Mouse (Mus musculus) heart, embryonic 15.5 days (tissue): ENCODE measurements around the gene Tnnt1. TPM values are rescaled to one million over a fixed set of nuclear protein-coding genes. Genes with fewer than 3 reads are reported as not detected.
A peak's percentile ranks its signal among the peaks of the same experiment; 100 is the strongest.

ENCODE experiments used
- ATAC-seq: fragments of 200-750 bp; cut with Nextera tagmentation; replicated peaks from 2 replicates; pipeline ENCODE4 v1.8.0; 2017; ENCODE audit warnings: low read depth, moderate TSS enrichment; ENCODE audit not compliant: insufficient number of reproducible peaks, insufficient read depth, low FRiP score
- H3K27ac ChIP-seq: fragments of 300-500 bp; sonication (generic); 2 replicates; pipeline ENCODE4 v1.5.1; 2015; ENCODE audit warnings: mild to moderate bottlenecking, inconsistent platforms
- H3K27me3 ChIP-seq: fragments of 300-500 bp; sonication (generic); 2 replicates; pipeline ENCODE4 v1.6.1; 2015; ENCODE audit warnings: inconsistent platforms
- H3K36me3 ChIP-seq: fragments of 300-500 bp; sonication (generic); 2 replicates; pipeline ENCODE4 v1.6.1; 2015; ENCODE audit warnings: mild to moderate bottlenecking, inconsistent platforms
- H3K4me1 ChIP-seq: fragments of 300-500 bp; sonication (generic); replicated peaks from 2 replicates; pipeline ENCODE4 v1.6.1; 2015; ENCODE audit warnings: inconsistent platforms
- H3K4me2 ChIP-seq: fragments of 300-500 bp; sonication (generic); 2 replicates; pipeline ENCODE4 v1.6.1; 2015; ENCODE audit warnings: inconsistent platforms, mild to moderate bottlenecking, moderate library complexity
- H3K4me3 ChIP-seq: fragments of 300-500 bp; sonication (generic); 2 replicates; pipeline ENCODE4 v1.5.1; 2015; ENCODE audit warnings: mild to moderate bottlenecking, inconsistent platforms
- H3K9ac ChIP-seq: fragments of 300-500 bp; sonication (generic); 2 replicates; pipeline ENCODE4 v1.6.1; 2015; ENCODE audit warnings: mild to moderate bottlenecking, inconsistent platforms
- H3K9me3 ChIP-seq: fragments of 300-500 bp; sonication (generic); replicated peaks from 2 replicates; pipeline ENCODE4 v1.6.1; 2016; ENCODE audit warnings: inconsistent platforms
- WGBS: fragments of 180-500 bp; shearing (Covaris S2); methylation state at CpG from one replicate; pipeline ENCODE4 v1.1.7; 2015; ENCODE audit warnings: mixed read lengths; 5-methylcytosine and 5-hydroxymethylcytosine counted together
- polyA plus RNA-seq: library from polyadenylated mRNA; unstranded; fragments of >200 nt; fragmentation: Nextera tagmentation; extraction: Ambion mirVana; gene quantifications from 2 replicates; pipeline ENCODE4 v1.2.1, GENCODE M21; 2015

Gene Tnnt1
- polyA plus RNA-seq, 1 experiment from 2014 or later: 278 TPM

- peak overlapping the region; percentile 88 for H3K27ac ChIP-seq
- no peak for ATAC-seq
- peak overlapping the region; percentile 70 for H3K4me2 ChIP-seq
- peaks cover 9% of the 10 kb centered on the region; the same call in 1 of the 2 replicates for H3K36me3 ChIP-seq
- 36% methylated on average over 1 of the region's 1 CpGs for WGBS
- H3K4me3 ChIP-seq: peak overlapping the region; percentile 58
- no peaks in the 10 kb centered on the region for H3K9me3 ChIP-seq
- H3K9ac ChIP-seq: peak overlapping the region; percentile 21; the same call in 1 of the 2 replicates
- H3K4me1 ChIP-seq: peaks cover 58% of the 10 kb centered on the region
- no peaks in the 10 kb centered on the region for H3K27me3 ChIP-seq
These were observed 2.3 kb upstream of the Tnnt1 start for GRCm38 (mm10) chr7:4518487-4518886.

GRCm38 (mm10) chr7:4515853-4516252, 329 bp downstream of the Tnnt1 start:
- peak overlapping the region; percentile 88 for H3K27ac ChIP-seq
- H3K36me3 ChIP-seq: peaks cover 9% of the 10 kb centered on the region; the same call in 1 of the 2 replicates
- no peaks in the 10 kb centered on the region for H3K27me3 ChIP-seq
- H3K9ac ChIP-seq: peak overlapping the region; percentile 9; the same call in 1 of the 2 replicates
- WGBS: 42% methylated on average over 6 of the region's 6 CpGs
- peak; percentile 23 for ATAC-seq
- H3K9me3 ChIP-seq: no peaks in the 10 kb centered on the region
- peak overlapping the region; percentile 24; the same call in 1 of the 2 replicates for H3K4me2 ChIP-seq
- peaks cover 73% of the 10 kb centered on the region for H3K4me1 ChIP-seq
- no peak overlapping the region for H3K4me3 ChIP-seq

GRCm38 (mm10) chr7:4513829-4514712, 2.1 kb downstream of the Tnnt1 start:
- no peaks in the 10 kb centered on the region for H3K9me3 ChIP-seq
- ATAC-seq: peak; percentile 11; the same call in 1 of the 2 replicates
- peaks cover 85% of the 10 kb centered on the region for H3K4me1 ChIP-seq
- H3K27me3 ChIP-seq: no peaks in the 10 kb centered on the region
- H3K27ac ChIP-seq: peak overlapping the region; percentile 88
- peak overlapping the region; percentile 28 for H3K9ac ChIP-seq
- peak overlapping the region; percentile 56 for H3K4me2 ChIP-seq
- 36% methylated on average over 6 of the region's 6 CpGs for WGBS
- peak overlapping the region; percentile 28 for H3K4me3 ChIP-seq
- H3K36me3 ChIP-seq: peaks cover 9% of the 10 kb centered on the region; the same call in 1 of the 2 replicates

- H3K9me3 ChIP-seq: no peaks in the 10 kb centered on the region
- H3K36me3 ChIP-seq: peaks cover 5% of the 10 kb centered on the region; the same call in 1 of the 2 replicates
- H3K4me3 ChIP-seq: peak overlapping the region; percentile 28
- peaks cover 87% of the 10 kb centered on the region for H3K4me1 ChIP-seq
- peak overlapping the region; percentile 88 for H3K27ac ChIP-seq
- H3K4me2 ChIP-seq: peak overlapping the region; percentile 56
- peak overlapping the region; percentile 28 for H3K9ac ChIP-seq
- 18% methylated on average over 13 of the region's 13 CpGs for WGBS
- H3K27me3 ChIP-seq: no peaks in the 10 kb centered on the region
- ATAC-seq: no peak
These were observed 2.9 kb downstream of the Tnnt1 start for GRCm38 (mm10) chr7:4513236-4513635.

GRCm38 (mm10) chr7:4511489-4512224, 4.5 kb downstream of the Tnnt1 start:
- H3K9ac ChIP-seq: 0 out of 2 replicates have a peak overlapping the region, but pooled peaks have one; percentile 10
- peak overlapping the region; percentile 5; the same call in 1 of the 2 replicates for H3K4me3 ChIP-seq
- H3K4me1 ChIP-seq: peaks cover 79% of the 10 kb centered on the region

GRCm38 (mm10) chr7:4509863-4510608, 6.1 kb downstream of the Tnnt1 start:
- H3K36me3 ChIP-seq: no peaks in the 10 kb centered on the region
- ATAC-seq: peak; percentile 84
- H3K4me3 ChIP-seq: peak overlapping the region; percentile 27
- H3K9ac ChIP-seq: no peak overlapping the region; the same call in 1 of the 2 replicates
- H3K9me3 ChIP-seq: no peaks in the 10 kb centered on the region
- H3K4me2 ChIP-seq: peak overlapping the region; percentile 56
- H3K27ac ChIP-seq: peak overlapping the region; percentile 88
- peaks cover 65% of the 10 kb centered on the region for H3K4me1 ChIP-seq
- 7% methylated on average over 24 of the region's 24 CpGs for WGBS
- no peaks in the 10 kb centered on the region for H3K27me3 ChIP-seq

More at GRCm38 (mm10) chr7:4511489-4512224, 4.5 kb downstream of the Tnnt1 start:
- WGBS: 25% methylated on average over 8 of the region's 8 CpGs
- H3K4me2 ChIP-seq: peak overlapping the region; percentile 56
- no peak for ATAC-seq
- no peaks in the 10 kb centered on the region for H3K36me3 ChIP-seq
- peak overlapping the region; percentile 88 for H3K27ac ChIP-seq
- H3K27me3 ChIP-seq: no peaks in the 10 kb centered on the region
- H3K9me3 ChIP-seq: no peaks in the 10 kb centered on the region

- H3K4me1 ChIP-seq: peaks cover 53% of the 10 kb centered on the region
- no peaks in the 10 kb centered on the region for H3K36me3 ChIP-seq
- H3K9me3 ChIP-seq: no peaks in the 10 kb centered on the region
- ATAC-seq: no peak
- H3K9ac ChIP-seq: no peak overlapping the region
- H3K27me3 ChIP-seq: no peaks in the 10 kb centered on the region
- no peak overlapping the region for H3K4me2 ChIP-seq
- H3K4me3 ChIP-seq: no peak overlapping the region
- H3K27ac ChIP-seq: no peak overlapping the region
- WGBS: 75% methylated on average over 8 of the region's 8 CpGs
These were observed 7.5 kb downstream of the Tnnt1 start for GRCm38 (mm10) chr7:4508739-4509116.

- no peaks in the 10 kb centered on the region for H3K27me3 ChIP-seq
- WGBS: 63% methylated on average over 32 of the region's 32 CpGs
- no peaks in the 10 kb centered on the region for H3K36me3 ChIP-seq
- H3K27ac ChIP-seq: no peak overlapping the region
- H3K4me2 ChIP-seq: no peak overlapping the region
- no peaks in the 10 kb centered on the region for H3K9me3 ChIP-seq
- H3K9ac ChIP-seq: no peak overlapping the region
- no peak for ATAC-seq
- peaks cover 48% of the 10 kb centered on the region for H3K4me1 ChIP-seq
- H3K4me3 ChIP-seq: no peak overlapping the region
These were observed 8.0 kb downstream of the Tnnt1 start for GRCm38 (mm10) chr7:4508062-4508738.

GRCm38 (mm10) chr7:4507220-4507619, 9.0 kb downstream of the Tnnt1 start:
- Histone ChIP-seq H3K36me3 (no peaks in the 10 kb centered on the region), H3K27me3 (no peaks in the 10 kb centered on the region), H3K9me3 (no peaks in the 10 kb centered on the region), H3K4me1 (peaks cover 48% of the 10 kb centered on the region), H3K27ac (no peak overlapping the region), H3K4me3 (no peak overlapping the region), H3K4me2 (no peak overlapping the region), H3K9ac (no peak overlapping the region)
- WGBS: 67% methylated on average over 3 of the region's 4 CpGs
- no peak for ATAC-seq

GRCm38 (mm10) chr7:4504646-4505435, 11.3 kb downstream of the Tnnt1 start:
- no peak overlapping the region for H3K4me2 ChIP-seq
- peaks cover 34% of the 10 kb centered on the region for H3K4me1 ChIP-seq
- H3K9ac ChIP-seq: no peak overlapping the region
- H3K9me3 ChIP-seq: no peaks in the 10 kb centered on the region
- H3K4me3 ChIP-seq: no peak overlapping the region
- ATAC-seq: no peak
- peak overlapping the region; percentile 29 for H3K27ac ChIP-seq
- no peaks in the 10 kb centered on the region for H3K36me3 ChIP-seq
- H3K27me3 ChIP-seq: no peaks in the 10 kb centered on the region
- 49% methylated on average over 11 of the region's 11 CpGs for WGBS
